Mouse (Mus musculus) retina, postnatal 1 day (tissue): ENCODE measurements around the gene Tmem132a.

Source experiments
- DNase-seq: peaks from one replicate; pipeline ENCODE4 v3.0.0-alpha.2; 2012

The Tmem132a gene

GRCm38 (mm10) chr19:10871328-10871961 is 1.7 kb upstream of the Tmem132a start:
- no peak for DNase-seq

- no peak for DNase-seq
These were observed 936 bp upstream of the Tmem132a start for GRCm38 (mm10) chr19:10870676-10871075.

- peak; percentile 92 for DNase-seq
These were observed 377 bp downstream of the Tmem132a start for GRCm38 (mm10) chr19:10869241-10869885.

DNA sequence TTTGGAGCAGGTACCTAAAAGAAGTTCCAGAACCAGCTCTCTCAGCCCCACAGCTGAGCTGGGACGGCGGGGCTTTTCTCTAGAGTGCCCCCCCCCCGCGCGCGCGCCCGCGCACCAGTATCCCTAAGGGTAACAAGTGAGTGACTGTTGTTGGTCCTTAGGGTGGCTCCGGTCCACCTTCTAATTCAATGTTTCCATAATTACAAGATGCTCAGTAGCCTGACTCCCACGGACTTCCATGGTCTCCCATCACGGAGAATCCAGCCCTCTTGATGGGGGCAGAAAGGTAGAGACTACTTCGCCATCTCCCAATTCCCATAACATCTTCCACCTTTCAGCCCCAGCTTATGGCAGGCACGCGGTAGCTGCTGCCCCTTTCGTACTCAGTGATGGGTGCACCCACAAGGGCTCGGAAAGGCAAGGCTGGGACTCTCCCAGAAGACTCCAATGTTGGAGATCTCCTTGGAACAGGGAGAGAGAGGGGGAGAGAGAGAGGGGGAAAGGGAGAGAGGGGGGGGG is 1.1 kb downstream of the Tmem132a start:
- peak; percentile 49 for DNase-seq

GRCm38 (mm10) chr19:10867946-10868622 is 1.7 kb downstream of the Tmem132a start:
- no peak for DNase-seq

DNA sequence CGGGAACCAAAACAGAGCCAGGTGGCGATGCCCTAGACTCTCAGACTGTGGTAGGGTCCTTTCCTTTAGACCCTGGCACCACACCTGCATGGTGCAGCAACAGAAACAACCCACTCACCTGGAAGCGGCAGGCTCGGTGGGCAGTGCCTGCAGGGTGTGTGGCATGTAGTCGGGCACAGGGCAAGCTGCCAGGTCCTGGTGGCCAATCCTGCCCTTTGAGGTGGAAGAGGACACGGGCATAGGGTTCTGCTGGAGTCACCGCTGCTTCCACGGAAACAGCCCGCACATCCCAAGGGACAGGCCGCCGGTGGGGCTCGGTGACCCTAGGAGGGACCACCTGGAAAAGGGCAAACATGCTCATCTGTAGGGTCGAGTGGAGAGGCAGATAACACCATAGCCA is 3.4 kb downstream of the Tmem132a start:
- DNase-seq: no peak

DNA sequence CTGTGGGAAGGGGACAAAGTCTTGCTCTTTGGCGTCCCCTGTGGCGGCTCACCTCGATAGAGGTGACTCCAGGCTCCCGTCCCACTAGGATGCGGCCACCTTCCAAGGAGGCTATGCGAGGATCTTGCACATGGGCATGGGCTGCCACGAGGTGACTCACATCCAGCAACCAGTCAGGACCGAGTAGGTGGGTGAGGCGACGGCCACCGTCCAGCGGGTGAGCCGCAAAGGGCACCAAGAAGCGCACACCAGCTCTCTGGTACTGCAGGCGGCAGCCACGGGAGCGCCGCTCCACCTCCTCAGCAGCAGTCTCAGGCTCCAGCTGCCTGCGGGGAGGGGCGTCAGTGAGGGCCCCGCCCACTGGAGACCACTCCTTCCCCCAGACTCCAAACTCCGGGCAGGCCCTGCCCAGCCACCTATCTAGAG is 9.7 kb downstream of the Tmem132a start:
- peak; percentile 21 for DNase-seq

- DNase-seq: peak; percentile 30
These were observed 13.2 kb downstream of the Tmem132a start for GRCm38 (mm10) chr19:10856520-10856919.

DNA sequence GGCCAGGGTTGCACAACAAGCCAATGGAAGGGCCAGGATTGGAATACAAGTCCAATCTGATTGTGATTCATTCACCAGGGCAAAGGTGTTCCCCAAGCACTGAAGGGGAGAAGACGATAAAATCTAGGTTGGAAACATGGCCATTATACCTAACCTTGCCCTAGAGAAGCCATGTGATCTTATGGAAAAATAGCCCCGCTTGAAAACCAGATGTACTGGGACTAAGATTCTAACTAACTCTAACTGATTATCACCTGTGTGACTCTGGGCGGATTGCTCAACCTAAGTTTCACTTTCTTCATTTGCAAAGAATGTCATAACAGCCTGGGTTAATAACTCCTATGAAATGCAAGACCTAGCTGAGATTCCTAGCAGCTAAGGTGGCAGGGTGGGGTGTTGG is 14.3 kb downstream of the Tmem132a start:
- no peak for DNase-seq

GRCm38 (mm10) chr19:10847311-10848087 is 22.2 kb downstream of the Tmem132a start:
- peak; percentile 75 for DNase-seq

- DNase-seq: no peak
These were observed 23.6 kb downstream of the Tmem132a start for GRCm38 (mm10) chr19:10846150-10846549.

GRCm38 (mm10) chr19:10845454-10845853 is 24.3 kb downstream of the Tmem132a start:
- no peak for DNase-seq

GRCm38 (mm10) chr19:10844206-10844605 is 25.5 kb downstream of the Tmem132a start:
- no peak for DNase-seq

- no peak for DNase-seq
These were observed 26.8 kb downstream of the Tmem132a start for GRCm38 (mm10) chr19:10842914-10843313.

DNA sequence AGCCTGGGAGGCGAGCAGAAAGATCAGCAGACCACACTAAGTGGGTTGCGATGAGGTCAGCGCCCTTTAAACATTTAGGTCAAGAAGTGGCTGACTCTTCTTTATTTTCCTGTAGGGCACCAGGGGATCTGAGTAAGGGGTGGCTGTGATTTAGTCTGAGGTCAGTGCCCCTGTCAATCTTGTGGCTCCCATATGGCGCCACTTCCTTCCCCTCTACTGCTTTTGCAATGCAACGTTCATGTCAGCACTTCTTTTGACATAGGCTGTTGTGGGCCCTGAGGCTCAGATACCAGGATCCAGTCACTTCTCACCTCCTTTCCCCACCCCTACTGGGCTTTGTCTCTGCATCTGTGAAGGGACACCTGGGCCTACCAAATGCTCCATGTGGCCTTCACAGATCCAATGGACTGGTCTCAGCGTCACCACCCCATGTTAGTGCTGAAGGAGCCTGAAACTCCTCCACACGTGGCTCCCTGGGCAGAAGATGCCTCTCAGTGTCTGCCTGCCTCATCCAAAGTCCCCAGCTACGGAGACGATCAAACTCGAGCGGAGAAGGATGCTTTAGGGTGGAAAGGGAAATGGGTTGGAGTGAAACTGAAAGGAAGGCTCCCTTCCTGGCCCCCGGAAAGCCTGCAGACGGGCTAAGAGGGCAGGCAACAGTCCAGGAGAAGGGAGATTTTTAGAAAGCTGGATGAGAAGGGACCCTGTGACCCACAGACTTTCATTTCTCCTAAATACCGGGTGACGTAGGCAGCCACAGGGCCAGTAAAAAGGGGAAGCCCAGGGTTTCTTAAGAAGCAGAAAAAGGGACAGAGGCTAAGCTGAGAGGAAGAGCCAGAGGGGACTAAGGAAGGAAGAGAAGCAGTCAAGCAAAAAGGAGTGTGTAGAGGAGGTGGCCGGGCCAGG is 27.8 kb downstream of the Tmem132a start:
- DNase-seq: peak; percentile 62

GRCm38 (mm10) chr19:10839010-10839892 is 30.5 kb downstream of the Tmem132a start, which contains the start of gene Slc15a3:
Slc15a3 (plus strand) TSS chr19:10839727.
- no peak for DNase-seq

DNA sequence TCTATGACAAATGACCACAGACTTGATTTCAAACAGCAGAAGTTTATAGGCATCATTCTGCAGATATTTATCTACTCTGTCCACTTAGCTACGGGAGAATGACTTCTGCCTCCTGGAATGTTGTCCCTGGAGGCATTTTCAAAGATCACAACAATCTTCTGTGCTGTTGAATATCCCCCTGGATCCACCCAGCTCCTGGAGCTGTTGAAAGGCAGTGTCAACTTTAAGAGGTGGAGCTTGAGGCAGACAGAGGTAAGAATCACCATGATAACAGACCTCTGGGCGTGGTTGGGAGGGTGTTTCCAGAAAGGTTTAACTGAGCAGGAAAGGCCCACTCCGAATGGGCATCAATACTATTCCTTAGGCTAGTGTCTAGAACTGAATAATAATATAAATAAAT is 34.1 kb downstream of the Tmem132a start:
- no peak for DNase-seq

DNA sequence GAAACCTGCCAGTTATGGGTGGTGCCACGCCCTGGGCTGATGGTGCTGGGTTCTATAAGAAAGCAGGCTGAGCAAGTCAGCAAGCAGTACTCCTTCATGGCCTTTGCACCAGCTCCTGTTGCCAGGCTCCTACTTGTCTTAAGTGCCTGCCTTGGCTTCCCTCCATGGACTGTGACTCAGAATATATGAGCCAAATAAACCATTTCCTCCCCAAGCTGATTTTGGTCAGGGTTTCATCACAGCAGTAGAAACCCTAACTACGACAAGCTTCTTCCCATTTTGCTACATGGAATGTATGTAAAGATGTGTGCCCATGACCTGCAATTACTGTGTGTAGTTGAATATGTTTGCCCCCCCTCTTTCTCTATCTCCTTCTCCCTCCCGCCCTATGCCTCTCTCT is 36.1 kb downstream of the Tmem132a start:
- DNase-seq: no peak

GRCm38 (mm10) chr19:10832030-10832429 is 37.7 kb downstream of the Tmem132a start:
- DNase-seq: no peak

GRCm38 (mm10) chr19:10831424-10831823 is 38.3 kb downstream of the Tmem132a start:
- peak; percentile 82 for DNase-seq
